Mouse (Mus musculus) yolk sac, embryonic 10.5 days (tissue): Measurements from ENCODE around the gene Map1lc3b.
"Not testable (repeated sequence)": the region's sequence is repeated elsewhere in the genome, so short reads cannot be mapped to it uniquely, and the experiment has no call there.

Experiments
- DNase-seq: peaks from one replicate; pipeline ENCODE4 v3.0.0-alpha.2; 2017; ENCODE audit warnings: low spot score

The Map1lc3b gene

DNA sequence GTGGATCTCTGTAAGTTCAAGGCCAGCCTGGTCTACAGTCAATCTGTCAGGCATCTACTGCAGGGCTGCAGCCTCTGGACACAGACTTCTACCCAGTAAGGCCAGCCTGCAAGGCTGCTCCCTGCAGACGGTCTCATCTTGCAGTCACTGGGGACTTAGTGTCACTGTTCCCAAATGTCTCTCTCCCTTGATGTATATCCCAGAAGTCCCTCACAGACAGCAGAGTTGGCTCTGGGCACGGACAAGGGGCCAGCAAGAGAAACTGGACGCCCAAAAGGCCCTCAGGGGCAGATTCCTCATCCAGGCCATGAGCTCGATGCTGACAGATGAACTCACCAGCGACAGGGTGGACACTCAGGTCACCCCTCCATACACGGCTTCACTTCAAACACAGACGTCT lies 18.0 kb upstream of the Map1lc3b start:
- DNase-seq, result no peak

DNA sequence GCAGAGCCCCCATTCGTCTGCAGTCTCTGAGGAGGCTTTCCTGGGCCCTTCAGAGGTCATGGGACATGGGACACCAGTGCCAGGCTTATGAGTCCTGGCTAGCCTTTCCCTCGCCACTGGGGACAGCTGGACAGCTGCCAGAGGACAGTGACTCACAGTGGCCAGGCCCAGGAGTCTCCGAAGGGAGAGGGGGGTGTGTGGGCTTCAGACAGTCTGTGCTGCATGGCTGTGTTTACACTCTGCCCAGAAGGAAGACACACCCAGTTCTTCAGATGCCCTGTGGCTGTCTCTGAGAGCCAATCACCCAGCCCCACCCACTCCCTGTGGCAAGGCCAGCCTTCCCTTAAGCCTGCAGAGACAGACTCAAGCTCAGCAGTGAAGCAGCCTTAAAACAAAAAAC lies 16.9 kb upstream of the Map1lc3b start:
- peak; percentile 23 for DNase-seq

- no peak for DNase-seq
Observed at GRCm38 (mm10) chr8:121575661-121576060, 14.5 kb upstream of the Map1lc3b start.

- DNase-seq, result no peak
Observed at GRCm38 (mm10) chr8:121577751-121578675, 12.1 kb upstream of the Map1lc3b start.

GRCm38 (mm10) chr8:121578676-121579451 lies 11.3 kb upstream of the Map1lc3b start, which contains the start of gene Fbxo31:
TSS of gene Fbxo31 (minus strand) at chr8:121578806.
- peak; percentile 98 for DNase-seq

GRCm38 (mm10) chr8:121580465-121580864 lies 9.7 kb upstream of the Map1lc3b start:
- DNase-seq, result no peak

- no peak for DNase-seq
Observed at GRCm38 (mm10) chr8:121583653-121584052, 6.5 kb upstream of the Map1lc3b start.

DNA sequence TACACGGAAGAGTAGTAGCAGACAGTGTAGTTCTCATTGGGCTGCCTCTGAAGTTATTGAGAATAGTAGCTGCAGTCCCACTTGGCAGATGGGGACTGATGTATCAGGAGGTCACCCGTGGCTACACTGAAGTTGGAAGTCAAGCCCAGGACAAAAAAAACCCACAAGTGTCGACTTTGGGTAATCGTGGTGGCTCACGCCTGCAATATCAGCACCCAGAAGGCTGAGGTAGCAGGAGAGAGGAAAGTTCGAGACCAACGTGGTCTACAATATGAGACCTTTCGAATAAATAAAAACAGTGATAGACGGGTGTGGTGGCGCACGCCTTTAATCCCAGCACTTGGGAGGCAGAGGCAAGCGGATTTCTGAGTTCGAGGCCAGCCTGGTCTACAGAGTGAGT lies 5.4 kb upstream of the Map1lc3b start:
- no peak for DNase-seq

- peak; percentile 97 for DNase-seq
Observed at GRCm38 (mm10) chr8:121585159-121585825, 4.9 kb upstream of the Map1lc3b start.

DNA sequence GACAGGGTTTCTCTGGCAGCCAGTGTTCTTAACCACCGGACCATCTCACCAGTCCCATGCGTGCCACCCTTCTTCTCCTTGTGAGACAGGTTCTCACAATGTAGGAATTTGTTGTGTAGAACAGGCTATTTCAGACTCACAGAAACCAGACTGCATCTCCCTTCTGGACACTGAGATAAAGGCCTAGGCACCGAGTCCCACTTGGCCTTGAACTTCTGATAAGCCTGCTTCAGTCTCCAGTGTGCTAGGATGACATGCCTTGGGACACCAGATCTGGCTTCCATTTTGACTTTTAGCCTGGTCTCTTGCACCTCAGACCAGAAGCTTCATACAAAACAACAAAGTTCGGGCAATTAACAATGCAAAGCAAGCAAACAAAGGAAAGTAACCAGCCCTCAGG lies 1.4 kb upstream of the Map1lc3b start:
- no peak for DNase-seq

DNA sequence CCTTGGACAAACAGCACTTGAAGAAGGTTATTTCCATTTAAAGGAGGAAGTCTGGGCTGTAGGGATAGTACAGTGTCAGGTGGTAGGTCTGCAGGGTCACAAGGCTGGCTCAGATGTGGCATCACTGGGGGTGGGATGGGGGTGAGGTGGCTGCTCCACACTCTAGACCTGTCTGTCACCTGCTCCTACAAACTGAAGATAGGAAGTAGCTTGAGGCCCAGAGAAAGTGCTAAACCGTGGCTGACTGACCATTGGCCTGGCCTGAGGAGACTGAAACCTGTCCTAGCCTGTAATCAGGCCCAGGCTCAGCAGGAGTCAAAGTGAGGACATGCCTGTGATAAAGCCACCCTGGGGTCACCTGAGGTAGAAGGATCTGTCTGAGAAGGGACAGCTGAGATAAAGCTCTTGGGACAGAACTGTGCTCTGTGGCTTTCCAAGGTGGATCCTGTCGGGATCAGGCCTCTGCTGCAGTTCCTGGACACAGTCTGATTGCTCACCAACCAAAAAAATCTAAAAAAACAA lies 895 bp upstream of the Map1lc3b start:
- DNase-seq, result peak; percentile 36

DNA sequence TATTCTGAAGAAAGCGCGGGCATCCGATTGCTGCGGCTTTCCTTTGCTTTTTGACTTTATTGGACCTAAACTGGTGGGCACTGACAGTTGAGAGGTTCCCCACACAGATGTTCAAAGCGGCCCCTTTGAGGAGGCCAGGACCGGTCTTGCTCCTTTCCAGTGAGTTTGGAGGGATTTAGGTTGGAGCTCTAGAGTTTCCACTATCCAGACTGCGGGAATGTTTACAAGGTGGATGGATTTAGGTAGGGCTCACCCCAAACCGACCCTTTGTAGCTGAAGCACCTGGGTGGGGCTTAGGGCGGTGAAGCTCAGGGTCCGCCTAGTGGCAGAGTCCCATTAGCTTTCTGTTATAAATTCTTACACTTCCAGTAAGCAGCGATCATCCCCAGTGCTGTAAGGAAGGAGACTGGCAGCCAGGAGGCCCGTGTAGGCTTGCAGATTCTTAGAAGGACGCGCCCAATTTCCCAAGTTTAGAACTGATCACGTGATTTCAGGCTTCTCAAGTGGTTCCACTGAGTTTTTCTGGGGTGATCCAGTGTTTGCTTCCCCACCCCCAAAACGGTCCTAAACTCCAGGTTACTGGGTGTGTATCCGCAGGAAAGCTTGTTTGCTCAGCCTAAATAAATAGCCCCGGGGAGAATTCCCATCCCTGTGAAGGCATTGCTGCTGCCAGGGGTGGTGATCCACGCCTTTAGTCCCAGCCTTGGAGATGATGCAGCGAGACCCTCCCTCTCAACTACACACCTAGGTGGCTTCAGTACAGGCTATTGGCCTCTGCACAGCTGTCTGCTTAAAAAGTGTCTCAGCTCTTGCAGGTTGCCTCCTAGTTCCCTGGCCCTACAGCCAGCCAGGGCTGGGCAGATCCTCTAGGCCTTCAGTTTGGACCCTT lies 1.3 kb downstream of the Map1lc3b start:
- peak; percentile 45 for DNase-seq

DNA sequence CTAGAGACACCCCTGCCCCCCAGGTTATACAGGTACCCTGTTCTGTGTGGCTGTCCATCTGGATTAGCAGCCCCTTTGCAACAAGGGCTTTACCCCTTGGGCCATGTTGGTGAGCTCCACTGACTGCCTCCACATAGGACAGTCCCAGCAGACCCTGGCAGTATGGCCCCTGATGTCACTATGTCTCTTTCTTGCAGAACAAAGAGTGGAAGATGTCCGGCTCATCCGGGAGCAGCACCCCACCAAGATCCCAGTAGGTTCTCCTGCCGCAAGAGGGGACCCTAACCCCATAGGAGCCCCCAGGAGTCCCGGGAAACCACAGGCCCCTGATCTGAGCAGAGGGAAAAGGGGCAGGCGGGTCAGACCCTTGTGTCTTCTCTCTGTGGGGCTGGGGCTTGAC lies 3.1 kb downstream of the Map1lc3b start:
- DNase-seq, result no peak

DNA sequence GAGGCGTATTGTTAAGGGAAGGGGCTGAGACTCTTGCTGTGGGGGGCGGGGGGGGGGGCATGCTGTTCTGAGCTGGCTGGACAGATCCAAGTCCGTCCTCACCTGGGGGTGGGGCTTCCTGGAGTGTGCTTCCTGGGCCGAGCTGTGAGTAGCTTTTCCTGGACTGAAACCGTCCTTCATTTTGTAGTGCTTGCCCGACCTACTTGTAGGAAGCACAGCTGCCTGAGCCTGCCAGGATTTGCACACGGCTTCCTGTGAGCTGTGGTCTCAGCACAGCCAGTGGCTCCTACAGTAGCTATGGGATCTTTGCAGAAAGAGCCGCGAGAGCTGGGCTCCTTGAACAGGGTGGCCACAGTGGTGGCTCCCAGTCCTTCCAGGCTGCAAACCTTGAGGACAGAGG lies 3.8 kb downstream of the Map1lc3b start:
- DNase-seq, result no peak

- not testable (repeated sequence) for DNase-seq
Observed at GRCm38 (mm10) chr8:121597492-121597891, 7.3 kb downstream of the Map1lc3b start.

GRCm38 (mm10) chr8:121598190-121598589 lies 8.0 kb downstream of the Map1lc3b start:
- DNase-seq, result no peak

DNA sequence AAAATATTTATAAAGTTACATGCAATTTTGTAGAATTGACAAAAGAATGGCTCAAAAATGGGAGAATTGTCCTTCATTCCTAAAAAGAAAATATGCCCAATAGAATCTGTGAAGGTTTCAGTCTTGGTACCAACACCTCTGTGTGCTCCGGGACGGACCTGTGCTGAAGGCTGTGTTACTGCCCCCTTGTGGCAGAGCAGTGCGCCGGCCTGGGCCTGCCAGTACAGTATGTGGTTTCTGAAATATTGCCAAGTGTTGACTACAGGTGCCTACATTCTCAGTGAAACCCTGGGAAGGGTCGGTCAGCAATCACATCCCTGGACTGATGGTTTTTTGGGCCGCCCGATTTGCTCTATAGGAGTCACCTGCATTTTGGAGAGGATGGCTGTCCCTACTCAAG lies 8.7 kb downstream of the Map1lc3b start:
- peak; percentile 63 for DNase-seq

DNA sequence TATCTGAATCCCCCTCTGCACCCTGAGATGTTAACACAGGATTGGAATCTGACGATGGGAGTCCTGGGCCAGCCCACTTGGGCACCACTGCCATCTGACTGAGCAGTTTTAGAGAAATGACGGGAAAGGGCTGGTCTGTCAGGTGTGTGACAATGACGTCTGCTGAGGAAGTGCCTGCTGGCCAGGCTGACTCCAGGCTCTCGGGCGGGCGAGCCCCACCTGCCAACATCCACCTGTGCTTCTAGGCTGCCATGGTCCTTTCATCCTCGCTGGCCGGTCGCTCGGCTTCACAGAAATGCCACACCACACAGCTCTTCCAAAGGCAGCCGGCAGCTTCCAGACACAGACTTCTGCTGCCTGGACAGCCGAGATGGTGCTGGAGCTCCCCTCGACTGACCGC lies 9.7 kb downstream of the Map1lc3b start:
- no peak for DNase-seq

GRCm38 (mm10) chr8:121602411-121602810 lies 12.2 kb downstream of the Map1lc3b start:
- no peak for DNase-seq

GRCm38 (mm10) chr8:121602860-121603259 lies 12.7 kb downstream of the Map1lc3b start:
- peak; percentile 52 for DNase-seq

DNA sequence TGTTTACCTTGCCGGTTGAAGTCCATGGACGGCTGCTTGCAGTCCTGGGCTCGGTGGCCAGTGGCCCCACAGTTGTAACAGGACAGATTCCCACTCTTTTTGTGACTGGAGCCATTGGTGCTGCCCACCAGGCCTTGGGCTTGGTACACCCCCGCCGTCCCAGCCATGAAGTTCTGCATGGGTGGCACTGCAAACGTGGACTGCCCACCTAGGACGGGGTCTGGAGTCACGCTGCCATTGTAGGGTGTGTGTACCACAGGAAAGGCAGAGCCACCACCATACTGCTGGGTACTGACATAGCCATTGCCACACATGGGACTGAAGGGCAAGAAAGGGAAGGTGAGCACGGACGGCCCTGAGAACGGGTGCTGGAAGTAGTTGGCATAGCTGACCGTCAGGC lies 13.6 kb downstream of the Map1lc3b start:
- DNase-seq, result no peak
